Mouse (Mus musculus): ENCODE measurements around the gene Skil. TPM values are rescaled to one million over a fixed set of nuclear protein-coding genes. Genes with fewer than 3 reads are reported as not detected.
A peak's percentile ranks its signal among the peaks of the same experiment; 100 is the strongest.

Skil gene
- polyA plus RNA-seq, 1 experiment from 2014 or later, result 14.2 TPM

DNA sequence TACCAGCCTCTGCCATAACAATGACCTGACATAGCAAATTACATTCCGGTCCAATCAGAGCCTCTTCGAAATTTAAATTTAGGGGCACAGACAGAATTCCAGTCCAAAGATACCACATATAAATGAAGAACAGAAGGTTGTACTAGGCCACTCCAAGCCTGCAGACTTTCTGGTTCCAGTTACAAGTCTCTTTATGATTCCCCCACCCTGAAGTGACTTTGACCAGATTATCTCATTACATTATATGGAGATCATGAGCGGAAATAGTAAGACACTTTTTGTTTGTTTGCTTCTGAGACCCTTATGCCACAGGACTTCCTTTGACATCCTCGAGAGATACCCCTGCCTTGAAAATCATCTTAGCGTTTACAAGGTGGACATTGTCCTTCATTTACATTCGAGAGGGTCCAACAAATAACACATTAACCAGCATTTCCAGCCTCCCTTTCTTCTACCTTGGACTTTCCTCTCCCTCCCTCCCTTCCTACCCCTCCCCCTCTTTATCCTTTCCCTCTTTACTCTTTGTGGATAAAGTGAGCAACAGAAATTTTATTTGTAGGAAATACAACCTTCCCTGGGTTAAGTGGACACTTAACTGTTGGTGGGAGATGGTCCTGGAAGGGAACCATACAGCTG, 17.7 kb upstream of the Skil start:
- DNase-seq (ENCODE audit: low spot score) (no peak), ATAC-seq (replicated peaks; ENCODE audit: low FRiP score) (no peak)
- no peaks in the 10 kb centered on the region for H3K9me3 ChIP-seq (ENCODE audit: control insufficient read depth, low read length)
- H3K27ac ChIP-seq (ENCODE audit: low read depth, low read length), result no peak overlapping the region
- 71% methylated on average over 6 of the region's 6 CpGs for WGBS
- H3K4me3 ChIP-seq (ENCODE audit: low read depth, low read length), result no peak overlapping the region
- H3K9ac ChIP-seq (ENCODE audit: low read depth, low read length), result no peak overlapping the region
- no peak overlapping the region for H3K4me2 ChIP-seq
- H3K36me3 ChIP-seq (ENCODE audit: control insufficient read depth, insufficient read depth, low read length), result no peaks in the 10 kb centered on the region
- H3K27me3 ChIP-seq (replicated peaks; ENCODE audit: control insufficient read depth, insufficient read depth, low read length), result no peaks in the 10 kb centered on the region
- no peaks in the 10 kb centered on the region; the same call in 1 of the 2 replicates for H3K4me1 ChIP-seq (replicated peaks; ENCODE audit: control insufficient read depth, insufficient read depth, low read length)

DNA sequence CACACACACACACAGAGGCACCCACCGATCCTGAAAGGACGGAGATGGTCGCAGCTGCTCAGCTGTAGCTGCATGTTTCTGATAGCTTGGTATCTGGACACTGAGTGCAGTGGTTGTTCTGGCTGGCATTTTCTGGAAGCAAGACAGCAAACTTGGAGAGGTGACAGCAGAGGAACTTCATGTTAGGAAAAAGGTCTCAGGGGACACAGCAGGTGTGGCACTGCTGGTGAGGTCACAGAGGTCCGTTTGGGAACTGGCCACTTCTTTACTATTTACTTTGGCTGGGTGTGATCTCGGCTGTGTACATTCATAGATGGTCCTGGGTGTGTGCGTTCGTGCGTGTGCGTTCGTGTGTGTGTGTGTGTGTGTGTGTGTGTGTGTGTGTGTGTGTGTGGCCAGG, 15.4 kb upstream of the Skil start:
- Histone ChIP-seq H3K9me3 (ENCODE audit: control insufficient read depth, low read length) (no peaks in the 10 kb centered on the region), H3K4me1 (replicated peaks; ENCODE audit: control insufficient read depth, insufficient read depth, low read length) (peaks cover 3% of the 10 kb centered on the region; the same call in 1 of the 2 replicates), H3K9ac (ENCODE audit: low read depth, low read length) (no peak overlapping the region), H3K27me3 (replicated peaks; ENCODE audit: control insufficient read depth, insufficient read depth, low read length) (no peaks in the 10 kb centered on the region), H3K4me2 (no peak overlapping the region), H3K36me3 (ENCODE audit: control insufficient read depth, insufficient read depth, low read length) (no peaks in the 10 kb centered on the region), H3K4me3 (ENCODE audit: low read depth, low read length) (no peak overlapping the region), H3K27ac (ENCODE audit: low read depth, low read length) (no peak overlapping the region)
- DNase-seq (ENCODE audit: low spot score), result no peak
- WGBS, result 74% methylated on average over 10 of the region's 10 CpGs
- no peak for ATAC-seq (replicated peaks; ENCODE audit: low FRiP score)

DNA sequence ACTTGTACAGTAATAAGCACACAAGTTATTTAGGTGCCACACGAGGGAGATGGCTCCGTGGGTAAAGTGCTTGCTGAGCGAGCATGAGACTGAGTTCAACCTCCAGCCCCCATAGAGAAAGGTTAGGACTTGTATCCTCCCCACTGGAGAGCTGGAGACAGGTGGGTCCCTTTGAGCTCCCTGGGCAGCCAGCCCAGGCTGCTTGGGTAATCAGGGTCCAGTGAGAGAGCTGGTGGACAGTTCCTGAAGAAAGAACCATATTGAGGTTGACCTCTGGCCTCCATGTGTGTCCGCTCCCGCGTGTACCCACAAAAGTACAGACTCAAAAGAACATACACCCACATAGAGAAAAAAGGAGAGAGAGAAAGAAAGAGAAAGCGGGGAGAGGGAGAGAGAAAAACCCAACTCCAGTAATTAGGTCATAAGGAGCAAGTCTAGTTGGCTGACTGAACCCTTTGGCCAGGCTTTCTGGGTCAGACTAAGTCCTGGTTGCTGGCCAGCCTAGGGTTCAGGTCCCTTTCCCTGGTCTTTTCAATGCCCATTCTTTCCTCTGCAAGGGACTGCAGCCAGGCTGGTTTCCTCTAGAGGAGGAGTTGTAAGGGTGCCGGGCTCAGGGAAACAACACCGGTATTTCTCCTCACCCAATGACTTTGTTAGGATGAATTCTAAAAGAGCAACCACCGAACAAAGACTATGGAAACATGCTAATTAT, 13.9 kb upstream of the Skil start:
- Histone ChIP-seq H3K4me1 (replicated peaks; ENCODE audit: control insufficient read depth, insufficient read depth, low read length) (peaks cover 3% of the 10 kb centered on the region; the same call in 1 of the 2 replicates), H3K4me2 (no peak overlapping the region), H3K36me3 (ENCODE audit: control insufficient read depth, insufficient read depth, low read length) (no peaks in the 10 kb centered on the region), H3K27ac (ENCODE audit: low read depth, low read length) (no peak overlapping the region), H3K27me3 (replicated peaks; ENCODE audit: control insufficient read depth, insufficient read depth, low read length) (no peaks in the 10 kb centered on the region), H3K4me3 (ENCODE audit: low read depth, low read length) (no peak overlapping the region), H3K9ac (ENCODE audit: low read depth, low read length) (no peak overlapping the region), H3K9me3 (ENCODE audit: control insufficient read depth, low read length) (no peaks in the 10 kb centered on the region)
- ATAC-seq (replicated peaks; ENCODE audit: low FRiP score), result no peak
- WGBS, result 81% methylated on average over 10 of the region's 10 CpGs
- no peak for DNase-seq (ENCODE audit: low spot score)

DNA sequence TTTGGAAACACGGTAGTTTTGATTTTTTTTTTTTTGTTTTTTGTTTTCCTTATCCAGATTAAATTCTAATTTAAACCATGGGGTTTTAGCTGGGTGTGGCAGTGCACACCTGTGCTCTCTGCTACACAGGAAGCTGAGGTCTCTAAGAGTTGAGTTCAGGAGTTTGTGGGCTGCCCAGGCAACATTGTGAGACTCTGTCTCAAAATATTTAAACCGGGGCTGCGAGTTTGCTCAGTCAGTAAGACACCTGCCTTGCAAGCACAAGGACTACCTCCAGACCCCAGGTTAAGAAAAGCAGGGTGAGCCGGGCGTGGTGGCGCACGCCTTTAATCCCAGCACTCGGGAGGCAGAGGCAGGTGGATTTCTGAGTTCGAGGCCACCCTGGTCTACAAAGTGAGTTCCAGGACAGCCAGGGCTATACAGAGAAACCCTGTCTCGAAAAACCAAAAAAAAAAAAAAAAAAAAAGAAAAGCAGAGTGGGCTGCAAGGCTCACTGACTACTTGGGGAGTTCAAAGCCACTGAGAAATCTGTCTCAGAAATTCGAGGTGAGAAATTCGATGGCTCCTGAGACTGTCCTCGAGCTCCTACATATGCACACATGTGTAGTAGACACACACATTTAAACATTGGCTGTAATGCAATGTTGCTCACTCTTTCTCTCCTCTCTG, 11.9 kb upstream of the Skil start:
- WGBS, result 90% methylated on average over 11 of the region's 13 CpGs
- ATAC-seq (replicated peaks; ENCODE audit: low FRiP score) (no peak), DNase-seq (ENCODE audit: low spot score) (no peak)
- Histone ChIP-seq H3K4me2 (no peak overlapping the region), H3K9ac (ENCODE audit: low read depth, low read length) (no peak overlapping the region), H3K4me1 (replicated peaks; ENCODE audit: control insufficient read depth, insufficient read depth, low read length) (peaks cover 3% of the 10 kb centered on the region; the same call in 1 of the 2 replicates), H3K36me3 (ENCODE audit: control insufficient read depth, insufficient read depth, low read length) (no peaks in the 10 kb centered on the region), H3K27ac (ENCODE audit: low read depth, low read length) (no peak overlapping the region), H3K9me3 (ENCODE audit: control insufficient read depth, low read length) (no peaks in the 10 kb centered on the region), H3K27me3 (replicated peaks; ENCODE audit: control insufficient read depth, insufficient read depth, low read length) (no peaks in the 10 kb centered on the region), H3K4me3 (ENCODE audit: low read depth, low read length) (no peak overlapping the region)

DNA sequence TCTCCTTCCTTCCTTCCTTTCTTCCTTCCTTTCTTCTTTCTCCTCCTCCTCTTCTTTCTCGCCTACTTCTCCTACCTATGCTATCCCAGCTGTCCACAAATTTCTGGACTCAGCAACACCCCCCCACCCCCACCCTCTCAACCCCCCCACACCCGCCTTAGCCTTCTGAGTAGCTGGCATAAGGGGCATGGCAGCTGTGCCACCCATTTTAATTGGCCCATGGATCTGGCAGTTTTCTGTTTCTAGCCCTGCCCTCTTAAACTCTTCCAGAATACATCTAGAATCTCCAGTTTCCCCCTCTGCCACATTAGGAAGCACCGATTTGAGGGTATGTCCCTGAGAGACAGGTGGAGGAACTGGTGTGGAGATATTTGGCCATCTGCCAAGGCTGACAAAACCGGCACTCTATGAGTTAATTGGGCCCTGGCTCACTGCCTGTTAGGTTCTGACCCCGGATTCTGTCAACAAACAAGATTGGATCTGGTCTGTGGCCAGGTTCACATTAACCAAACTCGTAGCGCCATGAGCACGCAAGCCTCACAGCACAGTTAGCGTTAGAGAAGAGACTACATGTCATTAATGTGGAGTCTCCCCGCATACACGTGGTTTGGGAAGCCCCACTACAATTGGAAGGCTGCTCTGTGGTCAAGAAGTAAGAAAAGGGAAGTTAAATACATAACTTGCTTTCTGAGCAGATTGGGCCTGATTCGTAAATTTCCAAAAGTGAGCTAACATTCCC, 11.2 kb upstream of the Skil start:
- 33% methylated on average over 12 of the region's 12 CpGs for WGBS

DNA sequence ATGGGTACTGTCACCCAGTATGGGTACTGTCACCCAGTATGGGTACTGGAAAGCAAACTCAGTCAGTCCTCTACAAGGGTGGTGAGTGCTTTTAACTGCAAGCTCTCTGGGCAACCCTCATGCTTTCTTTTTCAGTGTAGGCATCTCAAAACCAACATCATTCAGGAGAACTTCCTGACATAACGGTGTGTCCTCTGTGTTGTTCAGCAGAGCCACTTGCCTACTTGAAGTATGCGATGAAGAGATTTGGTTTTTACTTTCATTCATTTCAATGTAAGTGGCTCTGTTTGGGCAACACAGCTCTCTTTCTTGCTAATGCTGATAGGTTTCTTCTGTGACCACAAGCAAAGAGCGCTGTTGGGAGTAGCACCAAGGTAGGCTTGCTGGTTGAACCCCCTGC, 9.9 kb upstream of the Skil start:
- H3K36me3 ChIP-seq (ENCODE audit: control insufficient read depth, insufficient read depth, low read length), result no peaks in the 10 kb centered on the region
- WGBS, result 75% methylated on average over 3 of the region's 3 CpGs
- no peak overlapping the region for H3K4me2 ChIP-seq
- ATAC-seq (replicated peaks; ENCODE audit: low FRiP score), result no peak
- peaks cover 4% of the 10 kb centered on the region; the same call in 1 of the 2 replicates for H3K4me1 ChIP-seq (replicated peaks; ENCODE audit: control insufficient read depth, insufficient read depth, low read length)
- H3K9ac ChIP-seq (ENCODE audit: low read depth, low read length), result no peak overlapping the region
- no peaks in the 10 kb centered on the region for H3K9me3 ChIP-seq (ENCODE audit: control insufficient read depth, low read length)
- H3K27ac ChIP-seq (ENCODE audit: low read depth, low read length), result no peak overlapping the region
- H3K27me3 ChIP-seq (replicated peaks; ENCODE audit: control insufficient read depth, insufficient read depth, low read length), result no peaks in the 10 kb centered on the region
- DNase-seq (ENCODE audit: low spot score), result no peak
- no peak overlapping the region for H3K4me3 ChIP-seq (ENCODE audit: low read depth, low read length)

More for the DNA sequence above, 11.2 kb upstream of the Skil start:
- ATAC-seq (replicated peaks; ENCODE audit: low FRiP score) (peak; percentile 58), DNase-seq (ENCODE audit: low spot score) (no peak)
- Histone ChIP-seq H3K9ac (ENCODE audit: low read depth, low read length) (no peak overlapping the region), H3K27me3 (replicated peaks; ENCODE audit: control insufficient read depth, insufficient read depth, low read length) (no peaks in the 10 kb centered on the region), H3K36me3 (ENCODE audit: control insufficient read depth, insufficient read depth, low read length) (no peaks in the 10 kb centered on the region), H3K4me2 (peak overlapping the region; percentile 21; the same call in 1 of the 2 replicates), H3K4me3 (ENCODE audit: low read depth, low read length) (no peak overlapping the region), H3K4me1 (replicated peaks; ENCODE audit: control insufficient read depth, insufficient read depth, low read length) (peaks cover 3% of the 10 kb centered on the region; the same call in 1 of the 2 replicates), H3K9me3 (ENCODE audit: control insufficient read depth, low read length) (no peaks in the 10 kb centered on the region), H3K27ac (ENCODE audit: low read depth, low read length) (no peak overlapping the region)

DNA sequence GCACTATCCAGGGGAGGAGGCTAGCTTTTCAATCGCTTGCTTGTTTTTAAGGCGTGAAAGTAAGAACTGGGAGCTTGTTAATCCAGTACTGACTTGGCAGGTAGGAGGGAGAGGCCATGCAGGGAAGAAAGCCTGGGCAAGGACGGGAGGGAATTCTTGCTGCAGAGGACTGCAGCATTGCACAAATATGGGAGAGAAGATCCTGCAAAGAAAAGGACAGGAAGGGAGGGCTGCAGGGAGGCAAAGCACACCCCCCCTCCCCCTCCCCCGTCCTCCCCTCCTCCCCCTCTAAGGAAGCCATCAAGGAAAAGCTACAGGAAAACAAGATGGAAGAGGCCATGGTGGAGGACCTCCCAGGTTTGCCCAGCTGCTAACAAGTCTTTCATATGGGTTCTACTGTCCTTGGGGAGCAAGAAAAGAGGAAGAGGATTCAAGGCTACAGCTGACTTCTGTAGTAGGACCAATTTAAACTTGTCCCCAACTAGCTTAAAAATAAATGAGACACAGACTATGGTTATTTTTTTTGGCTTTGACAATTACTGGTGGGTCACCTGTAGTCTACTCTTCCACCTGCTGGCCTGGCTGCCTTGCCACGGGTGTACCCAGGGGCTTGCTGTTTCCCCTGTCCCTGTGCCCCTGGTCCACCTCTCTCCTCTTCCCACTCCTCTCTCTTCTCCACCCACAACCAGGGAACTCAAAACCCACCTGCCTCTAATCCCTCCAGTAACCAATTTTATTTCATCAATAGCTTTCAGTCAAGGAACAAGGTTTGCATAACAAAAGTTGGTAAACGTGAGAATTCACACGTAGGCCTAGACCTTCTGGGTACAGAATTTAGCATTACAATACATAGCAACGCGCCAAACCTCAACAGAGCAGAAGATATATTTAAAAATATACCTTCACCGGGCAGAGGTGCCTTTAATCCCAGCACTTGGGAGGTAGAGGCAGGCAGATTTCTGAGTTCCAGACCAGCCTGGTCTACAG, 5.8 kb upstream of the Skil start:
- Histone ChIP-seq H3K4me1 (replicated peaks; ENCODE audit: control insufficient read depth, insufficient read depth, low read length) (peaks cover 16% of the 10 kb centered on the region), H3K36me3 (ENCODE audit: control insufficient read depth, insufficient read depth, low read length) (no peaks in the 10 kb centered on the region), H3K27ac (ENCODE audit: low read depth, low read length) (no peak overlapping the region), H3K4me3 (ENCODE audit: low read depth, low read length) (no peak overlapping the region), H3K9me3 (ENCODE audit: control insufficient read depth, low read length) (no peaks in the 10 kb centered on the region), H3K27me3 (replicated peaks; ENCODE audit: control insufficient read depth, insufficient read depth, low read length) (no peaks in the 10 kb centered on the region), H3K9ac (ENCODE audit: low read depth, low read length) (no peak overlapping the region), H3K4me2 (no peak overlapping the region)
- ATAC-seq (replicated peaks; ENCODE audit: low FRiP score) (no peak), DNase-seq (ENCODE audit: low spot score) (no peak)
- 47% methylated on average over 9 of the region's 10 CpGs for WGBS
